Mouse (Mus musculus) gastrocnemius, adult 8-10 months (tissue): Measurements from ENCODE around the gene Pth2r. TPM values are rescaled to one million over a fixed set of nuclear protein-coding genes. Genes with fewer than 3 reads are reported as not detected.

Experiments
- DNase-seq, 2 experiments: peaks; one replicate each; pipeline ENCODE4 v3.0.0; 2022; ENCODE audit warnings: low spot score in 2 of 2
- total RNA-seq, 4 experiments: library from RNA; stranded (reverse); gene quantifications; 2 replicates each; pipeline ENCODE4 v1.2.4; 2022

The Pth2r gene
- total RNA-seq, result not detected

DNA sequence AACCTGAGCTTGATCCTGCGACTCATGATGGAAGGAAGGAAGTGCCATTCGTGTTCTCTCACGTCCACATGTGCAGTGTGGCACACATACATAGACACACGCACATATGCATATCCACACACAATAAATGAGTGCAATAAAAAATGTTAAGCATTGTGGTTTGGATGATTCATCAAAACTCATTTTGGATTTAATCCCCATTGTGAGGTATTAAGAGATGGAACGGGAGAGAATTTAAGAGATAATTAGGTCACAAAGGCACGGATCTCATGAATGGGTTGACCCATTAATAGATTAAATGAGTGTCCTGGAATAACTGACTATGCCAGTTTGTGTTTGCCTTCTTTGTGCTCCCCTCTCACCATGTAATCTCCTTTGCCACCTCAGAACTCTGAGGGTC, at the start of gene Pth2r:
Pth2r (plus strand) TSS at position 301 of the 400 bp plus-strand sequence.
- no peak for DNase-seq

- no peak for DNase-seq
These were observed 44.1 kb upstream of the Pth2r start for GRCm38 (mm10) chr1:65237712-65238111.

DNA sequence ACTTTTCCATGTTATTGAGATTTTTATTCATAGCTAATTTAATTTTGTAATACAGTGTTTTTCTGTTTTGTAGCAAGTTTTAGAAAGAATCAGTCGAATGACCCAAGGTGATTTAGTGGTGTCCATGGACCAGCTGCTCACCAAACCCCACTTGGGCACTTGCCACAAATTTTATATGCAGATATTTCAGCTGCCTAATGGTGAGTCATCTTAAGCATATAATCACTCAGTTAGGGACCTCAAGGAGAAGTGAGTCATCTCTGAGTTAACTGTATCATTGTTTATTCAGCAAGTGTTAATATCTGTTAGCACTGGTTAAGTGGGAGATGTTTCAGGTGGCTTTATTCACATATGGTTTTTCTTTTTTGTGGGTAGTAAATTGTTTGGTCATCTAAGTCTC, 36.2 kb upstream of the Pth2r start:
- DNase-seq, result no peak

DNA sequence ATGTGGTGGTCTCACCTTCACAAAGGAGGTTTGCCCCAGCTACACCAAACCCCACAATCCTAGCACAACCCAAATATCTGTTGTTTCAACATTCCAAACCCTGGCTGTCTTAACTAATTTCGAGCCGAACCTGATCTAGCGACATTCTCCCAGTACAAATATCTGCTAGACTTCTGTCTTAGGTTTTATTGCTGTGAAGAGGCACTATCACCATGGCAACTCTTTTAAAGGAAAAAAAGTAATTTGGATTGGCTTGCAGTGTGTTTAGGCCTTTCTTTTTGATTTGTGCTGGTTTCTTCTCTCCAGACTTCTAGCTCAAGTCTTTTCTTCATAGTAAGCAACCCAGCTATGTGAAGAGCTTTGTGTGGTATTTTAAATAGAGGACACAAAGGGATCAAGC, 1.4 kb upstream of the Pth2r start:
- DNase-seq, result no peak

DNA sequence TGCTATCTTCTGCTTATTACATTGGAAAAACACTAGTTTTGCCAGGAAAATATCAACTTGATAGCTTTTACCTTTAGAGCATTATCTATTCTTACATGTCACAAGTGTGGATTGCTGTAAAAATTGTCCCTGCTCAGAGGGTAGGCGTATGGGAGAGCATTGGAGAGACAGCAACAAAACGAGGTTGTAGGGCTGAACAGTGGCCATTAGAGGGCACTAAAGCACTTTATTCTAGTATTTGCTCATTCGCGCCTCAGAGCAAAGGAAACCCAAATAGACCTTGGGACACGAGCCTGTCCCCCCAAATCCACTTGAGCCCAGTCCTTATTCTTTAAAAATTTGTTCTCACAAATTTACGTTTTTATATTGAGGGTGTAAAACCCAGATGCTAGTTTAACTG, 910 bp downstream of the Pth2r start:
- no peak for DNase-seq

GRCm38 (mm10) chr1:65308476-65308875, 26.6 kb downstream of the Pth2r start:
- DNase-seq, result no peak

- no peak for DNase-seq
These were observed 29.5 kb downstream of the Pth2r start for GRCm38 (mm10) chr1:65311214-65311933.

GRCm38 (mm10) chr1:65312118-65312517, 30.3 kb downstream of the Pth2r start:
- DNase-seq, result no peak

GRCm38 (mm10) chr1:65312896-65313295, 31.0 kb downstream of the Pth2r start:
- no peak for DNase-seq

DNA sequence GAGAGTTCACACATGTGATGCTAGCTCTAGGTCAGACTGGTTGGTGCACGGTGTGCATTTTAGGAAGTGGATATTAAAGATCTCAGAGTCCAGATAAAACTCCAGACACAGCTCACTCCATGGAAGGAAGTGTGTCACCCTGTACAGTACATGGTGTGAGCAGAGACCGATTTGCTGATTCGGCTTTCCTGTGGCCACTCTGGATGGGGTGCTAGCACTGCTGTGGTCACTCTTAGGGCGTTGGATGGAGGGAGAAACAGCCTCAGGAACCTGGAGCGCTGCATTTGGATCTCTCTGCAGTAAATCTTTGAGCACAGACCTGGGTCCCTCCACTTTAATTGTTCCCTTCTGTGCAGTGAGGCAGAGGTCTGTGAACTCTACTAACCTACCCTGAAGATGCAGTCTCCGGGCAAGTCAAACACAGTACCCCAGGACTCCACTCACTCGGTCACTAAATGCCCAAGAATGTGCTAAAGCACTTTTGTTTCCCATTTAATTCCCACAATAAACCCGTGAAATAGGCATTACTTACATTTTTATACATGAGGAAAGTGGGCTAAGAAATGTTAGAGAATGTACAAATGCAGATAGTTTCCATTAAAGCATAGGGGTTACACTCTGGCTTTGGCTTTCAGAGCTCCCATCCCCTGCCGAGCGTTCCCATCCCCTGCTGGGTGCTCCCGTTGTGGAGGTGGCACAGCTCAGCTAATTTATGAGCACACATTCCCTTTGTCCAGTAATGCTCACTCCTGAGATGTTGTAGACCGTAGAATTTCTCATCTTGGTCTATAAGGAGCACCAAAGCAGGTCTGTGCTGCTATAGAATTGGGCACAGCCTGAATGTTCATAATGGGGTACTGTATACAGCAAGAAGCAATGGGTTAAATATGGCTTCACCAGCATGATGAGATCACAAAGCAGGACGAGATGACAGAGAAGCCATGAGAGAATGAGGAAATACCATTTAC, 32.5 kb downstream of the Pth2r start:
- DNase-seq, result no peak

DNA sequence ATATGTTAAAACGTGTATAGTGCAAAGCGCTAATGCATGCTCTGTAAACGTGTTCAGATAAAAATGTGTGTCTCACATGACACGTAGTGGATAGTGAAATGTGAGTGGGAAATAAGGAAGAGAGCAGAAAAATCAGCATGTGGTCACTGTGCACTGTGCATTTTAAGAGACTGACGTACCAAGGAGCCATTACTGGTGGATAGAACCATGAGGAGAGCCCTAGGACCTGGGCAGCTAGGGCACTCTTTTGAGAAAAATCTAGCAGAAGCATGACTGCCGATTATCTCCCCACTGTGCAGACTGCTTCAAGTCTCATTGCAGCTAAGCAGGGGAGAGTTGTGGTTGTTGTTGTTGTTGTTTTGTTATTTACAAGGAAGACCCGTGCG, 33.2 kb downstream of the Pth2r start:
- no peak for DNase-seq

DNA sequence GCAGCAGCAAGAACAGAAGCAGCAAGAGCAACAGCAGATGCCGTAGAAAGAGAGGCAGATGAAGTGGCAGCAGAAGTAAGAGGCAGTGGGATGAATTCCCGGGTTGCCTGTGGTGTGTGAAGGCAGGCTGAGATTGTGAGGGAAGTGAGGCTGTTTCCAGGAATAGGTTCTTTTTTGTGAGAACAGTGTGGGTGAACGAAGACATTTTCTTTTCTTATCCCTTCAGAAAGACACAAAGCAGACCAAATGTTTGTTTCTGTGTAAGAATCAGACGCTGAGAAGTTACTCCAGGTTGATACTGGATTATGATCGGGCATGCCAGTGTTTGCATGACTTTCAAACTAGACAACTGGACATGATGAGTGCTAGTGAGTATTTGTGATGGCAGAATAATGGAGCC, 52.2 kb downstream of the Pth2r start:
- no peak for DNase-seq

- DNase-seq, result no peak
These were observed 55.9 kb downstream of the Pth2r start for GRCm38 (mm10) chr1:65337768-65338167.

GRCm38 (mm10) chr1:65340240-65340639, 58.4 kb downstream of the Pth2r start:
- DNase-seq, result no peak

DNA sequence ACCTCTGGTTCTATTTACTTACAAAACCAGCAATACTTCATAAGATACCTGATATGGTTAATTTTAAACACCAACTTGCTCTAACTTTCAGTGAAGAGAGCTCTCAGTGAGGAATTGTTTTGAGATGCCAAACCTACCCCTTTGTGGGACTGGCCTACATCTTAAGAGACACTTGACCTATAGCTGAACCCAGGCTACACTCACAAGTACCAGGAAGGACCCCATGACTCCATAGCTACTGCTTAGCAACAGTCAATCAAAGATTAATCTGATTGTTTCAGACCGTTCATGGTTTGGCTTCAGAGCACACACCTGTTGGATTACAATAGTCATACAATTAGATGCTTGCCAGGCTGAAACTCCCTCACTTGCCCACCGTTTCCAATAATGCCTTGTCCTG, 71.1 kb downstream of the Pth2r start:
- no peak for DNase-seq

DNA sequence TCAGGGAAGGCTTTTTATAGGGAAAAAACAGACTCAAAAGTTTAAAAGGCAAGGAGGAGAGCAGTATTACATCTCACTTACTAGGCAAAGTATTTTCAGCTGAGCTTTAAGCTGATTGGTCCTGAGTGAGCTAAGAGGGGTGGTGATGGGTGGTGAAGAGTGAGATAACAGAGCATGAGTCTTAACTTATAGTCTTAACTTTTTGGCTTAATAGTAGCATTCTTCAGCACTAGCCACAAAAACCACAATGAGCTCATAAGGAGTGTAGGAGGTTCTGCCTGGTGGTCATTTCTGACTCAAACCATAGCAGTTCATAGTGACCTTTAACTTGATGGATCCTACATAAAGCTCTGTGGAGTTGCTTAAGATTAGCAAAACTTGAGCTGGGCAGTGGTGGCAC, 72.3 kb downstream of the Pth2r start:
- DNase-seq, result no peak

DNA sequence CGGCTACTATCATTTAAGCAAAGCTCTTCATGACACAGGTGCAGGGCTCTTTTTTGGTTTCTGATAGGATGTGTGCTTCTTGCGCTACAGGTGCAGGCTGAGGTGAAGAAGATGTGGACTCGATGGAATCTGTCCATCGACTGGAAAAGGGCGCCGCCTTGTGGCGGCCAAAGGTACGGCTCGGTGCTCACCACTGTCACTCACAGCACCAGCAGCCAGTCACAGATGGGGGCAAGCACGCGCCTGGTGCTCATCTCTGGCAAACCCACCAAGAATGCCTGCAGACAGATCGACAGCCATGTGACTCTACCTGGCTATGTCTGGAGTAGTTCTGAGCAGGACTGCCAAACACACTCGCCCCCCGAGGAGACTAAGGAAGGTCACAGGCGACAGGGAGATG, 106.5 kb downstream of the Pth2r start:
- DNase-seq, result no peak

GRCm38 (mm10) chr1:65389621-65390020, 107.8 kb downstream of the Pth2r start:
- DNase-seq, result no peak

DNA sequence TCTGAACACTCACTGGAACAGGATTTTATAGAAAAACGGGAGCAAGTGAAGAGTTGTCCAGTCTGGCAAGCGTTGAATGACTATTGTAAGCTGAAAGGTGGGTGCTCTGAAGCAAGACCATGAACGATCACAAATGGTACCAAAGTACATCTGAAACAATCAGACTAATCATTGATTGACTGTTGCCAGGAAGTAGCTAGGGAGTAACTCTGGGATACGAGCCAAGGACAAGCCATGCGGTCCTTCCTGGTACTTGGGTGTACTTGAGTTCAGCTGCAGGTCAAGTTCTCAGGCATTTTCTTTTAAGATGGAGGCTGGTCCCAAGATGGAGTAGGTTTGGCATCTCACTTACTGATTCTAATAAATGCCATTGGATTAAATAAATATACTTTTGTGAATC, 125.6 kb downstream of the Pth2r start:
- no peak for DNase-seq

DNA sequence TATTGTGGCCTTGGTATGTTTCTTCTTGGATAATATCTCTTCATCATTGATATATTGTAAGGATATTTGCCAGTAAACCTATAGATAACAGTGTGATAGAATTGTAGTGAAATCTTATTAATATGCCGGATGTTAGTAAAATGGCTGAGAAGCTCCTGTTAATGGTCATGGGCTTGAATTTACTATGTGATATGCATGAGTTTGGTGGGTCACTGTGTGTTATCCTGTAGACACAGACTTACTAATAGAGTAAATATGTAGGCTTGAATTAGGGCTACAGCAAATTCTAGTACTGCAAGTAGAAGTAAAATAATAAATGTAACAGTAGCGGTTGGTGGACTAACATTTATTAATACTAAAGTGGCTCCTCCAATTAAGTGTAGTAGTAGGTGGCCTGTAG, 139.1 kb downstream of the Pth2r start:
- DNase-seq, result no peak

- DNase-seq, result no peak
These were observed 140.7 kb downstream of the Pth2r start for GRCm38 (mm10) chr1:65422501-65423010.
